Mouse (Mus musculus): ENCODE data around the gene Ptpn3. TPM values are rescaled to one million over a fixed set of nuclear protein-coding genes. Genes with fewer than 3 reads are reported as not detected.

Ptpn3 gene
- total RNA-seq (2023): 1 to 10 TPM; 1.2 to 3.6 TPM

GRCm38 (mm10) chr4:57301410-57302313 is at the start of gene Ptpn3:
Gene Ptpn3, minus strand, starts transcription at chr4:57301837.

GRCm38 (mm10) chr4:57143026-57143937 is 158.4 kb downstream of the Ptpn3 start, which contains the start of gene Epb41l4b:
Gene Epb41l4b, minus strand, starts transcription at chr4:57143437.

Other genes with a start within 250 kb of the Ptpn3 start
- gene Epb41l4b, start 158.4 kb downstream of the Ptpn3 start, total RNA-seq (2023): not detected
- gene Palm2, start 132.4 kb upstream of the Ptpn3 start, total RNA-seq (2023): not detected

Data from T-cell, adult 66 days (primary cell).